Mouse (Mus musculus): Measurements from ENCODE around the gene Hdhd5. TPM values are rescaled to one million over a fixed set of nuclear protein-coding genes. Genes with fewer than 3 reads are reported as not detected.

Gene Hdhd5
- polyA plus RNA-seq, 1 experiment from 2014 or later = 15.7 TPM

DNA sequence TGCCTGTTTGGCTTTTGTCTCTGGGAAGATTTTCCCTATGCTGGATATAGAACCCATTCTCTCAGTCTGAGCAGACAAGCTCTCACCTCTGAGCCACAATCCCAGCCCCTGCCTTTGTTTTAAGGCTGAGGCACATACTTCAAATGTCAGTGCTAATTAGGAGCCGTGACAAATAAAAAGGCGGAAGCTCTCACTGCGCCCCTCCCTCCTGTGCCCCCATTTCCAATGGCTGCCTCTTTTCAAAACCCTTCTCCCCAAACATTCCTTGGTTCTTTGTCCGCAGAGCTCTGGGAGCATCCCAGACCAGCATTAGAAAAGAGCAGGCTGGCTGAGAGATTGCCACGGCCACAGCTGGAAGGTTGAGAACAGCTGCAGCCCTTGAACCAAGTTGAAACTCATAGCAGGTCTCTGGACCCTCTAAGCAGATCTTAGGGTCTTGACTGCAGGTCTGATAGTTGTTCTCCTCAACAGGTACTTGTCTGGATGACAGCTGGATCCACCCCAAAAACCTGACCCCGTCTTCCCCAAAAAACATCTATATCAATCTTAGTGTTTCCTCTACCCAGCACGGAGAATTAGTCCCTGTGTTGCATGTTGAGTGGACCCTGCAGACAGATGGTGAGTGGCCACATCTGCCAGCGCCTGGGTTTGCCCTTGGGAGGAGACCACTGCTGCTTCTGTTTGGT, 58.5 kb downstream of the Hdhd5 start:
- Histone ChIP-seq H3K4me3 (ENCODE audit: low read depth, low read length) (no peak overlapping the region), H3K27me3 (ENCODE audit: control insufficient read depth, insufficient read depth, low read length) (no peaks in the 10 kb centered on the region), H3K9me3 (ENCODE audit: control insufficient read depth, low read length) (no peaks in the 10 kb centered on the region), H3K27ac (ENCODE audit: low read depth, low read length) (peak overlapping the region; percentile 76), H3K9ac (ENCODE audit: low read length) (no peak overlapping the region; the same call in 1 of the 2 replicates), H3K4me1 (ENCODE audit: control insufficient read depth, insufficient read depth, low read length) (peaks cover 7% of the 10 kb centered on the region), H3K4me2 (ENCODE audit: low read depth) (no peak overlapping the region), H3K36me3 (ENCODE audit: control insufficient read depth, insufficient read depth, low read length) (no peaks in the 10 kb centered on the region)
- ATAC-seq (ENCODE audit: insufficient read depth, low FRiP score, low TSS enrichment) (peak; percentile 43), DNase-seq (ENCODE audit: low spot score) (peak; percentile 40)
- WGBS = 16% methylated on average over 8 of the region's 8 CpGs

DNA sequence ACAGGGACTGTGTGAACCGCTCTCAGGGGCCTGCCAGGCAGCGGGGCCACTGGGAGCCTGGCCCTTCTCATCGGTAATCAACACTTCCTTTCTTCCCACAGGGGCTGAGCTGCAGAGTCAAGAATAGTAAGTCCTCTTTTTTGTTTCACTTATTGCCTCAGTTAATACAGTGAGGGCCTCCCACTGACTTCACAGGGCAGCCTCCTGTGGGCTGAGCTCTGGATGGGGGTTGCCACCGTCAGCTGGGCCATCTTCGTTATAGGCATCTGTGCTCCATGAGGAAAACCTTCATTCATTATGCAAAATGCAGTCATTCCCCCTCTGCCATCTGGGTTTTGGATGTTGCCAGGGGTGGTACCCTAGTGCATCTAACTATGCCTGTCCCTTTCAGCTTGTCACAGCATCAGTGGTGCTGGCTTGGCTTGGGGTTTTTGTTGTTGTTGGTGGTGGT, 59.1 kb downstream of the Hdhd5 start:
- 5% methylated on average over 5 of the region's 5 CpGs for WGBS
- no peaks in the 10 kb centered on the region for H3K36me3 ChIP-seq (ENCODE audit: control insufficient read depth, insufficient read depth, low read length)
- H3K27ac ChIP-seq (ENCODE audit: low read depth, low read length) = peak overlapping the region; percentile 76
- H3K4me2 ChIP-seq (ENCODE audit: low read depth) = no peak overlapping the region
- no peaks in the 10 kb centered on the region for H3K9me3 ChIP-seq (ENCODE audit: control insufficient read depth, low read length)
- DNase-seq (ENCODE audit: low spot score) = peak; percentile 56
- no peak overlapping the region for H3K4me3 ChIP-seq (ENCODE audit: low read depth, low read length)
- H3K9ac ChIP-seq (ENCODE audit: low read length) = peak overlapping the region; percentile 26; the same call in 1 of the 2 replicates
- H3K4me1 ChIP-seq (ENCODE audit: control insufficient read depth, insufficient read depth, low read length) = peaks cover 7% of the 10 kb centered on the region
- no peaks in the 10 kb centered on the region for H3K27me3 ChIP-seq (ENCODE audit: control insufficient read depth, insufficient read depth, low read length)
- peak; percentile 85 for ATAC-seq (ENCODE audit: insufficient read depth, low FRiP score, low TSS enrichment)

DNA sequence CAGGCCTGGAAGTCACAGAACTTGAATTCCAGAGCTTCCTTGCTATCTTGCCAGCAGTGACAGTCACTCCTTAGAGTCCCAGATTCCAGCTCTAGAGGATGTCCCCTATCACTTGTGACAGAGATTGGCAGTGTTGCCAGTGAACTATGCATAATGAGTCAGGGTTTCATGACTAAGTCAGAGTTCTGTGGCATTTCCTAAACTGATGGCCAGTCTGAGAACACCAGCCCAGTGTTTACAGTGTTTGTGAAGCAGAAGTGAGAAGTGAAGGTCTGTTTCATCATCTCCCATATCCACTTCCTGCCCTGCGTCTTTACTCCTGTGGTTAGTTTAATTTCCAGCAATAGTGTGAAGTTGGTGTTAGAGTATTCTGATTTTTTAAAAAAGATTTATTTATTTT, 60.5 kb downstream of the Hdhd5 start:
- no peak overlapping the region for H3K27ac ChIP-seq (ENCODE audit: low read depth, low read length)
- peaks cover 7% of the 10 kb centered on the region for H3K4me1 ChIP-seq (ENCODE audit: control insufficient read depth, insufficient read depth, low read length)
- no peaks in the 10 kb centered on the region for H3K36me3 ChIP-seq (ENCODE audit: control insufficient read depth, insufficient read depth, low read length)
- no peak overlapping the region for H3K9ac ChIP-seq (ENCODE audit: low read length)
- H3K4me3 ChIP-seq (ENCODE audit: low read depth, low read length) = no peak overlapping the region
- H3K27me3 ChIP-seq (ENCODE audit: control insufficient read depth, insufficient read depth, low read length) = no peaks in the 10 kb centered on the region
- WGBS = 84% methylated on average over 1 of the region's 1 CpGs
- DNase-seq (ENCODE audit: low spot score) = no peak
- no peaks in the 10 kb centered on the region for H3K9me3 ChIP-seq (ENCODE audit: control insufficient read depth, low read length)
- no peak for ATAC-seq (ENCODE audit: insufficient read depth, low FRiP score, low TSS enrichment)
- H3K4me2 ChIP-seq (ENCODE audit: low read depth) = no peak overlapping the region

DNA sequence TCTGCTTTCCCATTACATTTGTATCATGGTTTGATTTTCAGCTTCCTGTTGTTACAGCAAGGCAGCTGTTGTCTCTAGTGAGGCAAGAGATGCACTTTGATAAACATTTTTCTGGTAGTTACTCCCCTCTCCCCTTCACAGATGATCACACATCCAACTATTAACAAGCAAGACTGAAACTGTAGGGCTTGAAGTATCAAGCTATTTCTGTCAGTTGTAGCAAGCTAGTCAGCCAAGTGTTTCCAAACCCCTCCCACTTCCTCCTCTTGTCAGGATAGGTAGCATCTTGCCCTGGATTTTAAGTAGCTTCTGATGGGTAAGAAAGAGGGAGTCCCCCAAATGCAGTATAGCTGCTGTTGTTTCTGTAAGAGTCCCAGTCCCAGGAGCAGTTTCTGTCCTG, 61.3 kb downstream of the Hdhd5 start:
- ATAC-seq (ENCODE audit: insufficient read depth, low FRiP score, low TSS enrichment) = no peak
- H3K9ac ChIP-seq (ENCODE audit: low read length) = no peak overlapping the region
- peaks cover under 1% of the 10 kb centered on the region for H3K27me3 ChIP-seq (ENCODE audit: control insufficient read depth, insufficient read depth, low read length)
- H3K4me3 ChIP-seq (ENCODE audit: low read depth, low read length) = no peak overlapping the region
- H3K9me3 ChIP-seq (ENCODE audit: control insufficient read depth, low read length) = no peaks in the 10 kb centered on the region
- no peak overlapping the region for H3K27ac ChIP-seq (ENCODE audit: low read depth, low read length)
- peaks cover 7% of the 10 kb centered on the region for H3K4me1 ChIP-seq (ENCODE audit: control insufficient read depth, insufficient read depth, low read length)
- no peak overlapping the region for H3K4me2 ChIP-seq (ENCODE audit: low read depth)
- no peak for DNase-seq (ENCODE audit: low spot score)
- no peaks in the 10 kb centered on the region for H3K36me3 ChIP-seq (ENCODE audit: control insufficient read depth, insufficient read depth, low read length)

DNA sequence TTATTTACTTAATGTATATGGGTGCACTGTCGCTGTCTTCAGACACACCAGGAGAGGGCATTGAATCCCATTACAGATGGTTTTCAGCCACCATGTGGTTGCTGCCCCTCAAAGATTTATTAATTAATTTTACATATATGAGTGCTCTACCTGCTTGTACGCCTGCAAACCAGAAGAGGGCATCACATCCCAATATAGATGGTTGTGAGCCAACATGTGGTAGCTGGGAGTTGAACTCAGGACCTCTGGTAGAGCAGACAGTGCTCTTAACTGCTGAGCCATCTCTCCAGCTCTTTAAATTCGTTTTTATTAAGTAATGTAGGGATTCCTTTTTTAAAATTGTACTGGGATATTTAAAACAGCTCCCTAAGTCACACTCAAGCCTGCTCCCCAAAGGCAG, 61.9 kb downstream of the Hdhd5 start:
- no peak for ATAC-seq (ENCODE audit: insufficient read depth, low FRiP score, low TSS enrichment)
- no peak for DNase-seq (ENCODE audit: low spot score)
- Histone ChIP-seq H3K4me1 (ENCODE audit: control insufficient read depth, insufficient read depth, low read length) (peaks cover 7% of the 10 kb centered on the region), H3K9me3 (ENCODE audit: control insufficient read depth, low read length) (no peaks in the 10 kb centered on the region), H3K9ac (ENCODE audit: low read length) (no peak overlapping the region), H3K4me2 (ENCODE audit: low read depth) (no peak overlapping the region), H3K27me3 (ENCODE audit: control insufficient read depth, insufficient read depth, low read length) (peaks cover 6% of the 10 kb centered on the region), H3K4me3 (ENCODE audit: low read depth, low read length) (no peak overlapping the region), H3K27ac (ENCODE audit: low read depth, low read length) (no peak overlapping the region), H3K36me3 (ENCODE audit: control insufficient read depth, insufficient read depth, low read length) (no peaks in the 10 kb centered on the region)
- WGBS = 67% methylated on average over 3 of the region's 3 CpGs

DNA sequence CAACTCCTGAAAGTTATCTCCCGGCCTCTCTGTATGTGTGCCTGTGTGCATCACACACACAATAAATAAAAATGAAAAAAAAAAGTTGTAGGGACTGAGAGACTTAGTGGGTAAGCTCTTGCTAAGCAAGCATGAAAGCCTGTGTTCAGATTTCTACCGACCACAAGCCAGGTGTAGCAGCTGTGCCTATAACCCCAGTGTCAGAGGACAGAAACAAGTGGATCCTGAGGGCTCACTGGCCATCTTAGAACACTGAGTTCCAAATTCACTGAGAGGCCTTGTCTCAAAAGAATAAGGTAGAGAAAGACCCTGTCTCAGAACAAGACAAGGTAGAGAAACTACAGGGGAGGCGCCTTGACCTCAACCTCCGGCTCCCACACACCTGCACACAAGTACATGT, 62.9 kb downstream of the Hdhd5 start:
- peaks cover 16% of the 10 kb centered on the region for H3K27me3 ChIP-seq (ENCODE audit: control insufficient read depth, insufficient read depth, low read length)
- DNase-seq (ENCODE audit: low spot score) = no peak
- peaks cover 5% of the 10 kb centered on the region for H3K4me1 ChIP-seq (ENCODE audit: control insufficient read depth, insufficient read depth, low read length)
- H3K4me3 ChIP-seq (ENCODE audit: low read depth, low read length) = no peak overlapping the region
- ATAC-seq (ENCODE audit: insufficient read depth, low FRiP score, low TSS enrichment) = no peak
- WGBS = 91% methylated on average over 4 of the region's 4 CpGs
- no peak overlapping the region for H3K4me2 ChIP-seq (ENCODE audit: low read depth)
- no peaks in the 10 kb centered on the region for H3K9me3 ChIP-seq (ENCODE audit: control insufficient read depth, low read length)
- no peaks in the 10 kb centered on the region for H3K36me3 ChIP-seq (ENCODE audit: control insufficient read depth, insufficient read depth, low read length)
- H3K9ac ChIP-seq (ENCODE audit: low read length) = no peak overlapping the region
- H3K27ac ChIP-seq (ENCODE audit: low read depth, low read length) = no peak overlapping the region

DNA sequence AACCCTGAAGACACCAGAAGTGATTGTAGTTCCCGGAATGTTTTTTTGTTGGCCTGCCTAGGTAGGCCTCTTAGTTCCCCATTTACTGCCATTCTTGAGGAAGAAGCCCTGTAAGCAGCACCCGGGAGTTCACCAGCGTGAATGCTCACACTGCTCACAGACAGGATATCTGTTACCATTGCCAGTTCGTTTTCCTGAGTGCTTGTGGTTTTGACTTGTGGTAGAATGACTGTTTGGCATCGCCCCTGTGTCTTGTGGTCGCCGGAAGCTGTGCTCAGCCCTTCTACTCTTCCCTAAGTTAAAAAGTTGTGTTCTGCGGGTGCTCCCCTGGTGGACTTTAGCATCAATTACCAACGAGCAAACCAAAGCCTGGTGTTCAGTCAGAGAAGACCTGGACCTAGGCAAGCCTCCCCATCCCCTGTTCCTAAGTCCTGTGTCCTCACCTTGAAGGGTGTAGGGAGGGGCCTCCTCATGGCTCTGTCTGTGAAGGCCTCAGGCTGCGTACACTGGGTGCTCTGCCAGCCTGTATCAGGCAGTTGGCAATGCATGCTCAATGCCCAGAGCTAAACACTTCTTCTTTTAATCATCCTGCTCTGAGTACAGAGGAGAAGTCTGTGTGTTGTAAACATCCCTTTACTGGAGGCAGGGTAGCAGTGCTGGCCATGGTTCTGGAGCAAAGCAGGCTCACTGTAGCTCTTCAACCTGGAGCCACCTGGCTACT, 64.3 kb downstream of the Hdhd5 start:
- Histone ChIP-seq H3K36me3 (ENCODE audit: control insufficient read depth, insufficient read depth, low read length) (no peaks in the 10 kb centered on the region), H3K9ac (ENCODE audit: low read length) (no peak overlapping the region), H3K27ac (ENCODE audit: low read depth, low read length) (no peak overlapping the region), H3K27me3 (ENCODE audit: control insufficient read depth, insufficient read depth, low read length) (peaks cover 29% of the 10 kb centered on the region), H3K4me2 (ENCODE audit: low read depth) (no peak overlapping the region), H3K4me3 (ENCODE audit: low read depth, low read length) (no peak overlapping the region), H3K4me1 (ENCODE audit: control insufficient read depth, insufficient read depth, low read length) (peaks cover 1% of the 10 kb centered on the region), H3K9me3 (ENCODE audit: control insufficient read depth, low read length) (no peaks in the 10 kb centered on the region)
- DNase-seq (ENCODE audit: low spot score) = no peak
- no peak for ATAC-seq (ENCODE audit: insufficient read depth, low FRiP score, low TSS enrichment)
- WGBS = 82% methylated on average over 10 of the region's 10 CpGs

DNA sequence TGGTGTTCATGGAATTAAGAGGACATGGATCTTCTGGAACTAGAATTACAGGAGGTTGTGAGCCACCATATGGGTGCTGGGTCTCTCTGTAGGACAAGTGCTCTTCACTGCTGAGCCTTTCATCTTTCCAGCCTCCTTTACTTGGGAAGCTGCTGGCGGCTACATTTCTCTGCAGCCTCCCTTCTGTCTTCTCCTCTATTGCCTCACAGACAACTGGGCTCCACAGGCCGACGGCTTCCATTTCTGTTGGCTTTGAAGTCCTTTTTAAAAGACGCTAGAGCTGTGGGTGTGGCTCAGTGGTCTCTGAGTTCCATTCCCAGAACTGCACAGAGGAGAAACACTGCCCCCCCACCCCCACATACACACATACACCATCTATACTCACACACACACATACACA, 65.7 kb downstream of the Hdhd5 start:
- Histone ChIP-seq H3K4me1 (ENCODE audit: control insufficient read depth, insufficient read depth, low read length) (no peaks in the 10 kb centered on the region), H3K27ac (ENCODE audit: low read depth, low read length) (no peak overlapping the region), H3K9ac (ENCODE audit: low read length) (no peak overlapping the region), H3K4me2 (ENCODE audit: low read depth) (no peak overlapping the region), H3K27me3 (ENCODE audit: control insufficient read depth, insufficient read depth, low read length) (peaks cover 29% of the 10 kb centered on the region), H3K4me3 (ENCODE audit: low read depth, low read length) (no peak overlapping the region), H3K36me3 (ENCODE audit: control insufficient read depth, insufficient read depth, low read length) (no peaks in the 10 kb centered on the region), H3K9me3 (ENCODE audit: control insufficient read depth, low read length) (no peaks in the 10 kb centered on the region)
- ATAC-seq (ENCODE audit: insufficient read depth, low FRiP score, low TSS enrichment) (no peak), DNase-seq (ENCODE audit: low spot score) (no peak)
- WGBS = 20% methylated on average over 4 of the region's 4 CpGs

DNA sequence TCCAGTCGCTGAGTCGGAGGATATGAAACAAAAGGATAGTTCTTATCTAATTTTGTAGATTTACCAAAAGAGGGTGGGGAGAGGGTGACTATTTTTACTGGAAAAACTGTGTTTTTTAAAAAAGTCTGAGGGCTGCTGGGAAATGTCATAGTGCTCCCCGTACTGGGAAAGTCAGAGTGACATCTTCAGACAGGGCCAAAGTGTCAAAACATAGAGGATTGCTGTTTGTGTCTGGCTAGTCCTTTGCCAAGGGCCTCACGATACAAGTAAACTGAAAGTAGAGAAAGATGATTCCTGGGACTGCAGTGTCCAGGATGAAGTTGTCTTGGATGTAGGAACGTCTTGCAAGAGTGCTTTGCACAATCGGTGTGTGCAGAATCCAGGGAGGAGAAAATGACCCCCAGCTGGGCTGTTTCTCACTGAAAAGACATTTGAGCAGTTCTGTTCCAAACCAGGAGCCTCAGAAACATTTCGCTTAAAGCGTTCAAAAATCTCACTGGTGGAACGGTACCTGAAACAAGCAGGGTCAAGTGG, 66.6 kb downstream of the Hdhd5 start:
- WGBS = 56% methylated on average over 9 of the region's 9 CpGs
- ATAC-seq (ENCODE audit: insufficient read depth, low FRiP score, low TSS enrichment) (no peak), DNase-seq (ENCODE audit: low spot score) (no peak)
- Histone ChIP-seq H3K36me3 (ENCODE audit: control insufficient read depth, insufficient read depth, low read length) (no peaks in the 10 kb centered on the region), H3K27me3 (ENCODE audit: control insufficient read depth, insufficient read depth, low read length) (peaks cover 29% of the 10 kb centered on the region), H3K4me3 (ENCODE audit: low read depth, low read length) (no peak overlapping the region), H3K4me2 (ENCODE audit: low read depth) (no peak overlapping the region; the same call in 1 of the 2 replicates), H3K27ac (ENCODE audit: low read depth, low read length) (no peak overlapping the region), H3K9ac (ENCODE audit: low read length) (no peak overlapping the region), H3K9me3 (ENCODE audit: control insufficient read depth, low read length) (no peaks in the 10 kb centered on the region), H3K4me1 (ENCODE audit: control insufficient read depth, insufficient read depth, low read length) (no peaks in the 10 kb centered on the region)

Data from neural tube, embryonic 11.5 days (tissue).